In the genomic region with DNA sequence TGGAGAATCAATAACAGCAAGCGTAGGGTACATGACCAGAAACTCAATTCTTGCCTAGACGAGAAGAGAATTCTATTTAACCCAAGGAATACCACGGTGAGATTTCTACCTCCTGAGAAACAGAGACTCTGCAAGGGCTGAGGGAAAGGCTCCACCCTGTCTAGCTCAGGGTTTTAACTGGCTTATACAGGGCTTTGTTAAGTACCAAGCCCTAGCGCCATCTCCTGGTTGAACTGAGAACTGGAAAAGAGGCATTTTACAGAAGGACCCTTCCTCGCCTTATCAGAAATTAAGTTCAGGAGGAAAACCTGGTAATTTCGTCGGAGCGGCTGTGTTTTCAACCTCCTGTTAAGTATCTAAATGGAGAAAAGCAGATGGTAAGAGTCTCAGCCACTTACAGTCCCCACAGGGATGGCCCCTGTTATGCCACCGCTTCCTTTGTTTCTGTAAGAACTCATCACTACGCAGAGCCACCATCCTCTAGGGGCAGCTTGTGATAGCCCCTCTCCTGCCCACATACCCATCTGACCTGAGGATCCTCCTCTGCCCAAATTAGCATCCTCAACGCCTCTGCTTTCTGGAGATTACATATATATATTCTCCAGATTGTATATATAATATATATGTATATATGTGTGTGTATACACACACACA, we compare ENCODE assay signal across 8 mouse cellular contexts.
DNase-seq lines count a peak whose midpoint lies in the region; ATAC-seq lines count a peak whose summit lies in the region.

No protein-coding gene starts in this region.

- no peak overlapping the region for H3K9ac ChIP-seq in kidney, embryonic 15.5 days

- H3K9me3 ChIP-seq in kidney, embryonic 15.5 days (replicated peaks) = peaks cover 12% of the 10 kb centered on the region; the same call in 1 of the 2 replicates
- H3K9me3 ChIP-seq in midbrain, embryonic 10.5 days (replicated peaks) = peaks cover 15% of the 10 kb centered on the region

- peak; percentile 56 for DNase-seq in kidney, adult 11 months
- peak; percentile 64 for DNase-seq in gastrocnemius, postnatal 14 days
- DNase-seq in induced T-regulatory cell, adult 2 months (ENCODE audit: low read depth) = peak; percentile 41
- DNase-seq in left cerebral cortex, adult 9 months (ENCODE audit: low spot score in 2 of 2) = peak; percentile 54 to 90
- peak; percentile 76 for DNase-seq in midbrain, embryonic 10.5 days (ENCODE audit: low spot score)
- DNase-seq in splenic B cell, adult 2 months (ENCODE audit: low read depth, low spot score) = peak; percentile 21

- intact Hi-C loops in gastrocnemius, postnatal 14 days (cut with DNase I; ENCODE audit: low total_unique reads) = loop anchor here (10.0 kb wide), 1 partner anchor 343 kb away; no protein-coding TSS in a partner anchor

- no peaks in the 10 kb centered on the region for H3K27me3 ChIP-seq in kidney, embryonic 15.5 days
- H3K27me3 ChIP-seq in midbrain, embryonic 10.5 days (ENCODE audit: low read depth, poor library complexity, severe bottlenecking) = no peaks in the 10 kb centered on the region
- no peaks in the 10 kb centered on the region; the same call in 1 of the 2 replicates for H3K27me3 ChIP-seq in splenic B cell, adult 2 months (ENCODE audit: control insufficient read depth, insufficient read depth, low read length, poor library complexity, severe bottlenecking)

- ATAC-seq in kidney, embryonic 15.5 days (replicated peaks; ENCODE audit: low FRiP score) = no peak
- peak; percentile 56 for ATAC-seq in common myeloid progenitor, adult 5-6 weeks (replicated peaks; ENCODE audit: low read depth, poor library complexity, severe bottlenecking)

- H3K27ac ChIP-seq in kidney, embryonic 15.5 days = no peak overlapping the region
- peak overlapping the region; percentile 55 for H3K27ac ChIP-seq in midbrain, embryonic 10.5 days (replicated peaks)

- H3K4me2 ChIP-seq in kidney, embryonic 15.5 days = no peak overlapping the region

- no peaks in the 10 kb centered on the region for H3K36me3 ChIP-seq in kidney, embryonic 15.5 days
- no peaks in the 10 kb centered on the region for H3K36me3 ChIP-seq in midbrain, embryonic 10.5 days
- H3K36me3 ChIP-seq in splenic B cell, adult 2 months (ENCODE audit: control insufficient read depth, insufficient read depth, low read length, poor library complexity, severe bottlenecking) = no peaks in the 10 kb centered on the region

- H3K4me3 ChIP-seq in kidney, embryonic 15.5 days (replicated peaks) = no peak overlapping the region
- no peak overlapping the region for H3K4me3 ChIP-seq in midbrain, embryonic 10.5 days

- WGBS in kidney, embryonic 15.5 days = 42% methylated on average over 11 of the region's 11 CpGs
- 45% methylated on average over 11 of the region's 11 CpGs for WGBS in midbrain, embryonic 10.5 days

- H3K4me1 ChIP-seq in kidney, embryonic 15.5 days = peaks cover 15% of the 10 kb centered on the region
- H3K4me1 ChIP-seq in midbrain, embryonic 10.5 days = peaks cover 16% of the 10 kb centered on the region; the same call in 1 of the 2 replicates

Comparison
In these comparisons a context has a peak if more than half of its experiments do, and no peak if none do; other contexts are left out.
1. DNase-seq: peak in every context shown above with its lines; median percentile 76 in midbrain, embryonic 10.5 days; 72 in left cerebral cortex, adult 9 months; 64 in gastrocnemius, postnatal 14 days; 56 in kidney, adult 11 months; 41 in induced T-regulatory cell, adult 2 months; 21 in splenic B cell, adult 2 months.